Mouse (Mus musculus) gastrocnemius, postnatal 4 days (tissue): Measurements from ENCODE around the gene Chad. TPM values are rescaled to one million over a fixed set of nuclear protein-coding genes. Genes with fewer than 3 reads are reported as not detected.

Source experiments
- DNase-seq, 2 experiments: peaks; one replicate each; pipeline ENCODE4 v3.0.0; 2021 to 2022; ENCODE audit warnings: low spot score in 2 of 2, mixed read lengths in 2 of 2
- total RNA-seq, 2 experiments: library from RNA; stranded (reverse); gene quantifications; 2 replicates each; pipeline ENCODE4 v1.2.3; 2021

Chad gene
- total RNA-seq, 2 experiments from 2014 or later = 1.5 to 2.8 TPM

DNA sequence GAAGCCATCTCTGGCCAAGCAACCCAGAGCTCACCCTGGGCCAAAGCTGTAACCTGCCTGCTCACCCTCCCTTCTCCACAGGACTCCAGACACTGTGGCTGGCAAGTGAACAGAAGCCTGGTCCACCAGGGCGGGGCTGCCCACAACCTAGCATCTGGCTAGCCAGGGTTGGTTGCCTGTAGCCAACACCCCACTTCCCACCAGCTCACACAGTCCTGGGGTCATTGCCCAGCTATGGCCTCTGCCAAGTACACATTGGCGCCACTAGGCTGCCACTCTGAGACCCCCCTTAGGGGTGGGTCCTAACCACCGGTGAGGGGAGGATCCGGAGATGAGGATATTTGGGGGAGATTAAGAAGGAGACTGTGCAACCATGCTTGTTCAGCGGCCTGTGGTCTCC lies 1.0 kb upstream of the Chad start:
- no peak for DNase-seq

DNA sequence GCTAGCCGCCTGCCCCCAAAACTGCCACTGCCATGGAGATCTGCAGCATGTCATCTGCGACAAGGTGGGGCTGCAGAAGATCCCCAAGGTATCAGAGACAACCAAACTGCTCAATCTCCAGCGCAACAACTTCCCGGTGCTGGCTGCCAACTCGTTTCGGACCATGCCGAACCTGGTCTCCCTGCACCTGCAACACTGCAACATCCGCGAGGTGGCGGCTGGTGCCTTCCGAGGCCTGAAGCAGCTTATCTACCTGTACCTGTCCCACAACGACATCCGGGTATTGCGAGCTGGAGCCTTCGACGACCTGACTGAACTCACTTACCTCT lies 268 bp downstream of the Chad start:
- no peak for DNase-seq

DNA sequence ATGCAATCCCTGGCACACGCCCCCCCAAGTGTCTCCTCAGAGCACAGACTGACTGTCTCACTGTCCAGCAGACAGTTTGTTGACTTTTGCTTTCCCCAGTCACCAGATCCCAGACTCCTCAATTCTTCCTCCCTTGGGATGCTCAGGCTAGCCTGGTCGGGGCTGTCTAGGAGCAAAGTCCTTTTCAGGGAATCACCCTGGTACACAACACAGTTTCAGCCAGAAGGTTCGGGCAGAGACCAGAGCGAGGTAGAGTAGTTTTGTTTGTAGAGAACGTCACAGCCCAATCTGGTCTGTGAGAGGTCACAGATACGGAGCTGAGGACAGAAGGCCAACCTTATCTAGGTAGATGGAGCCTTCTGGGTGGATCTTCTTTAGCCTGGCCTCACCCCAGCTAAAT lies 1.7 kb downstream of the Chad start:
- no peak for DNase-seq

DNA sequence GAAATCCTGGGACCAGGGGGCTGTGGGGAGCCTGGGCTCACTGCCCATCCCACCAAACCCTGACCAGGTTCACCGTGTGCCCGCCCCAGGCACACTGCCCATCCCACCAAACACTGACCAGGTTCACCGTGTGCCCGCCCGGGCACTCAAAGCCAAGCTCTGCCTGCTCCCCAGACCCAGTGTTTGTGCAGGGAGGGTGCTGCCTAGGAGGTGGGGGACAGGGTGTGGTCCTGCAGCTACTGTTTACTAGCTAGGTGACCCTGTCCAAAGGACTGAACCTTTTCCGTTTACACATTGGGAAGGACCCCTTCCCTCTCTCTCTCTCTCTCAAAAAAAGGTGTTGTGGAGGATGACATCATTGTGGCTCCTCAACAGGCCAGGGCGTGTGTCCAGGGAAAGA lies 2.5 kb downstream of the Chad start:
- DNase-seq = no peak

DNA sequence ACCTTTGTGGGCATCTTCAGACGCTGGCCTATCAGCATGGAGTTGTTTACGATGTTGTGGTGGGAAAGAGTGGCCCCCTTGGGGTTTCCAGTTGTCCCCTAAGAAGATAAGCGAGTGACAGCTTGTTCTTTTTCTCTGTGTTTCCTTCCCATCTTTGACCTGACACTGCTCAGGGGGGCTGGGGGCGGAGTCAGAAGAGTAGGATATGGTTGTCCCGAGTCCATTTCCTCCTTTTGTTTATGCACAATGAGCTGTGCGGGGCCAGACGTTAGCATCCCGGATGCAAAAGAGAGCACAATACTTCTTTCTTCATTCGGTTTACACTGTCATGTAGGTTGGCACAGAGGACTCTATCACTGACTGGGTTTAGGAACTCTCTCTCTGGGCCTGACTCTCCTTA lies 5.8 kb downstream of the Chad start:
- DNase-seq = no peak

DNA sequence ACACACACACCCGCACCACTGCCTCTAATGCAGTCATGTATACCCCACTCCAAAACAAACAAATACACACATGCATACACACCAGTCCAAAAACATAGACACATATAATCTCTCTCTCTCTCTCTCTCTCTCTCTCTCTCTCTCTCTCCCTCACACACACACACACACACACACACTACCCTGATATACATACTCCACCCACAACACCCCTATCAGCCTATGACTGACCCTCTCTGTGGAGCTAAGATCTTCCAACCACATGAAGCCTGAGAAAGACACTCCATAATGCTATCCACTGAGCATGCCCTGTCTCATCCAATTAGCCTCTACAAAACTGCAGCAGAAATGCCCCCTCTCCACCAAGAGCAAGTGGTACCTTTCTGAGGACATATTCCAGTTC lies 7.0 kb downstream of the Chad start:
- DNase-seq = no peak

DNA sequence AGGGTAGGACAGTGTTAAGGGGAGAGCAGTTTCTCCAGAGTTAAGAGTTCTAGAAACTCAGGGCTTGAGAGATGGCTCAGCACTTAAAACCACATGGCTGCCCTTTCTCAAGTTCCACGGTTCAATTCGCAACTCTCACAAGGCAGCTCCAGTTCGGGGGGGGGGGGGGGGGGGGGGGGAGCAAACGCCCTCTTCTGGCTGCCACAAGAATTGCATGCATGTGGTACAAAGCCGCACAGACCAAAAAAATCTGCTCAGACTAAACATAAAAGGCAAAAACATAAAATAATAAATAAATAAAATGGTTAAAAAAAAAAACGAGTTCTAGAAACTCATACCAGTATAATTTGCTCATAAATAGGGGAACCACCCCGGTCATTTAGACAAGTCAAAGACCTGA lies 9.7 kb downstream of the Chad start:
- no peak for DNase-seq

DNA sequence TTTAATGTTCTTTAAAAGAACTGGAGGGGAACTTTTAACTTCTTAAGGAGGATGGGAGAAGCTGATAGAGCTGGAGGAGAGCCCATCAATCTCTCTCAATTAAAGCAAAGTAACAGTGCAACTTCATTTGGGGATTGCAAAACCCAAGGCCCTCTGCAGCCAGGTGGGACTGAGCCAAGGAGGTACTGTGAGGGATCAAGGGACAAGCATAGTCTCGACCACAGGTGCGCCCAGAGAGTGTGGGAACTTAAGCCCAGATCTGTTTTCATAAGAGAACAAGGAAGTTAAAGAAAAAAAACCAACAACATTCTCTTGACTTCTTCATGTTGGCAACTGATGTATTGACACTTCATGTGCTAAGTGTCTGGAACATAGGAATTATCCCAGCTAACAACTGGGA lies 10.2 kb downstream of the Chad start:
- DNase-seq = no peak

DNA sequence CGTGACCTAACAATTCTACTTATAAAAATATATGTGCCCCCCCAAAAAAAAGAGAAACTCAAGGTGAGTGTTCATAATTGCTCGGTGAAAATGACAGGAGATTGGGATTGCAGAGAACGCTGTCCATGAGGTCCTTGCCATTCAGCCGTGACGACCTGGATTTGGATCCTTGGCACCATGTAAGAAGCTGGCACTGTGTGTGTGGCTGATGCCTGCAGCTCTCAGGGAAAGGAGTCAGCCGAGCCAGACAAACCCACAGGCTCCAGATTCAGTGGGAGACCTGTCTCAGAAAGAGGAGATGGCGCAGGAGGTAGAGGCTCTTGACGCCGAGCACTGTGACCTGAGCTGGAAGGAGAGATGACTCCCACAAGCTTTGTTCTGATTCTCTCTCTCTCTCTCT lies 11.5 kb downstream of the Chad start:
- no peak for DNase-seq

DNA sequence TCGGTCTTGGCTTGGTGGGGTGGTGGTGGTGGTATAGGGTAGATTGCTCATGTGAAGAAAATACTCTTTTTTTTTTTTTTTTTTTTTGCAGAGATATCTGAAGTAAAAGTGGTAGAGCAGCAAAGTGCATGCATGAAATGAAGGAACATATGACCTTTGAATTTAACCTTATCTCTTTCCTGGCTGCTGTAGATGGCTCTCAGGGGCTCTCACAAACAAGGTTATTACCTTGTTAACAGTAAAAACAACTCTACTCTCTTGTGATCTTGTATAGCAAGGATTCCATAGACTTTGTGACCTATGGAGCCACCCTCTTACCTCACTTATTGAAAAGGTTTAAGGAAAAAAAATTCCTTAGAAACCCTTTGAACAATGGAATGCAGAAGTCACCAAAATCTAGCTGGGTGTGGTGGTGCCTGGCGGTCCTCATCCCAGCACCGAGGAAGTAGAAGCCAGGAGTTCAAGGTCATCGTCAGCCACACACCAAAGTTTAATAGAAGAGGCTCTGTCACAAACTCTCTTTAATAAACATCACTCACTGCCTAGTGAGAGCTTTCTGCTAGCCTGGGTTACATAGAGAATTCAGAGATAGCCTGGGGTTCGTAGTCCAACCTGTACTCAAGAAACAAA lies 15.4 kb downstream of the Chad start:
- DNase-seq = no peak

DNA sequence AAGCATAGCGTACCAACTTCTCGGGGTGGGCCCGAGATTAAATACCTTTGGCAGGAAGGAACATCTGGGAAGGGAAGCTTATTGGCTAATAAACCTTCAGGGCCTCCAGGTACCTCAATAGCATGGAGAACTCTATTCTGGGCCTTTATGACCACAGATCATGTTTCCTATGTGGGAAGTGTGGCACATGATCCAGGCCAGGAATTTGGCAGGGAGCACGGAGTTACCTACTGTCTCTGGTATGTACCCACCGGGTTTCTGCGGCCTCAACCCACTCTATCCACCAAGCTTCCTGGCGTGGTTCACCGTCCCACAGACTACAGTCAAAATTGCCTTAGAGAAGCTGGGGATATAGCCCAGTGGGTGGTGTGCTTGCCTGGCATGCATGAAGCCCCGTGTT lies 20.2 kb downstream of the Chad start:
- DNase-seq = no peak

DNA sequence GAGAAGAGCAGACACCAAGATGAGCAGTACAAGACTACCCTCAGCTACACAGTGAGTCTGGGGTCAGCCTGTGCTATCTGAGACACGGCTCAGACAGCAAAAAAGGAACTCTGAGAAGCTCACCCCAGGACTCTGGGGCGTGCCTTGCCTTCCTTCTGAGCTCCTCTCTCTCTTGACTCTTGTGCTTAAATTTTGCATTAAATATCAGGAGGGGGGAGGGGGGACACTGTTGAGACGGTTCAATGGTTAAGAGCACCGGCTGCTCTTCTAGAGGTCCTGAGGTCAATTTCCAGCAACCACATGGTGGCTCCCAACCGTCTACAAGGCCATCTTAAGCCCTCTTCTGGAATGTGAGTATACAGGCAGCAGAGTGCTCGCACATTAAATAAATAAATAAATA lies 22.7 kb downstream of the Chad start:
- DNase-seq = no peak

DNA sequence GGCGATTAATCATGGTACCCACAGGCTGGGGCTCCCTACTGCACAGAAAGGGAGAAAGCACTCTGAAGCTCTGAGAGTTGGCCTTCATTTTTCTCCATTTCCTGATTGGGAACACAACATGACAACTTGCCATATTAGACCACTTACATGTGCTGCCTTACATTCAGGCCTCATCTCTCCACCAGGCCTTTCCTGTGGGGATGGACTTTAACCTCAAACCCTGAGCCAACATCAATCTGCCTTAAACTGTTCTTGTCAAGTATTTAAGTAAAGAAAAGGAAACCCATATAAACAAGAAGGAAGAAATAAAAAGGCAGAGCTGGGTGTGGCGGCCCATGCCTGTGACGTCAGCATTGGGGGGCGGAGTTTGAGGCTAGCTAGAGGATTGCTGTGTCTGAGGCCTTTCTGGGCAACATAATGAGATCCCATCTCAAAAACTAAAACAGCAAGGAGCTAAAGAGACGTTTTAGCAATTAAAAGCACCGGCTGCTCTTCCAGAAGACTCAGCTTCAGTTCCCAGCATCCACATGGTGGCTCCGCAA lies 31.5 kb downstream of the Chad start:
- DNase-seq = no peak

DNA sequence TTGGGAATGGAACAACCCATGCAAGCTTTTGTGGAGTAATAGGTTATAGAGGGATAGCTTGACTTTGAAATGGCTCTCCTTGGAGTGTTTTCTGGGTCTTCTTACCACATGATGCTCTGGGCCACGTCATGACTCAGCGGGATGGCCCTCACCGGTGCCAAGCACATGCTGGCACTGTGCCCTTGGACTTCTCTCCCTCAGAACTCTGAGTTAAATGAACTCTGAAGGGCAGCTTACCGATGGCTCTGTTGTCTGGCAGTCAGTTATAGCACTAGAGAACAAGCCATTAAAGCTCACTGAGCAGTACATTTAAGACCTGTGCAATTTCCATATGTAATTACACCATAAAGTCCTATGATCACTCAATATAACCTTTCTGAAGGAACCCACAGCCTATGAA lies 32.5 kb downstream of the Chad start:
- DNase-seq = no peak

DNA sequence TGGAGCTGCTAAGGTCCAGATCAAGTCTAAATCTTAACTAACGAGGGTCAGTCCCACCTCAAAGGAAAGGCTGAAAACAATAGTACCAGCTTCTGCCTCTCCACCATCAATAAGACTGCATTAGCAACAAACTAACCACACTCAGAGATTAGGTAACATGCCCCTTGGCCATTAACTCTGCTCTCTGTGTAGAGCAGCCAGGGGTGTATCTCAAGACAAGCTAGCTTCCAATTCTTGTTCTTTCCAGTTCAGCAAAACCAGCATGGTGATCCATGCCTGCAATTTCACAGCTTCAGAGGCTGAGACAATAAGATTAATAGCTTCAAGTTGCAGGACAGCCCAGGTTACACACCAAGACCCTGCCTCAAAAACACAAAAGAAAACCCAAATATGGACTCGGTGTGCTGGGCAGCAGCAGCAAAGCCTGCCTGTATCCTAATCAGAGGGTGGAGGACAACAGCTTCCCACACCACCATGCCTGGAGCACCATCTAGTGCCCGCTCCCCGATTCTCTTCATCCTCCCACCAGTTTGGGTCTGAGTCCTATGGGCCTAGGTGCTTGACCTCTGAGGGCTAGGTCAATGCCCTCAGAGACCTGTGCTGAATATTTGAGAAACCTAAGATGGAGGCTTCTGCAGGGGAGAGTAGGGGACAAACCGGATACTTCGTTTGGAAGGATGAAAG lies 33.7 kb downstream of the Chad start:
- DNase-seq = no peak

DNA sequence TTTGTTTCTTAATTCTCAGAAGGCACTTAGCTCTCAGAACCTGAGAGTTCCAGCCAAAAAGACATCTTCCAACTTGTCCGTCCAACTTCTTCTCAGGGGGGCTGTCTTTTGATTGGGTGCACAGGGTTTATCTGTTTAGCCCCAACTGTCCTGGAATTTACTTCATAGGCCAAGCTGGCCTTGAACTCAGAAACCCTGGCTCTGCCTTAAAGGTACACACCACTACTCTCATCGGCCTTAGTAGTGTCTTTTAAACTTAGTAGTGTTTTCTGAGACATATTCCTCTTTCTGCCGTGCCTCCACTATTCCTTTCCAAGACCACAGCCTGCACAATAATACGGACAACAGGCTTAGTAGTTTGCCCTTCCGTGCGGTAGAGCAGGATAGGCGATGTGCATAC lies 35.6 kb downstream of the Chad start:
- no peak for DNase-seq

DNA sequence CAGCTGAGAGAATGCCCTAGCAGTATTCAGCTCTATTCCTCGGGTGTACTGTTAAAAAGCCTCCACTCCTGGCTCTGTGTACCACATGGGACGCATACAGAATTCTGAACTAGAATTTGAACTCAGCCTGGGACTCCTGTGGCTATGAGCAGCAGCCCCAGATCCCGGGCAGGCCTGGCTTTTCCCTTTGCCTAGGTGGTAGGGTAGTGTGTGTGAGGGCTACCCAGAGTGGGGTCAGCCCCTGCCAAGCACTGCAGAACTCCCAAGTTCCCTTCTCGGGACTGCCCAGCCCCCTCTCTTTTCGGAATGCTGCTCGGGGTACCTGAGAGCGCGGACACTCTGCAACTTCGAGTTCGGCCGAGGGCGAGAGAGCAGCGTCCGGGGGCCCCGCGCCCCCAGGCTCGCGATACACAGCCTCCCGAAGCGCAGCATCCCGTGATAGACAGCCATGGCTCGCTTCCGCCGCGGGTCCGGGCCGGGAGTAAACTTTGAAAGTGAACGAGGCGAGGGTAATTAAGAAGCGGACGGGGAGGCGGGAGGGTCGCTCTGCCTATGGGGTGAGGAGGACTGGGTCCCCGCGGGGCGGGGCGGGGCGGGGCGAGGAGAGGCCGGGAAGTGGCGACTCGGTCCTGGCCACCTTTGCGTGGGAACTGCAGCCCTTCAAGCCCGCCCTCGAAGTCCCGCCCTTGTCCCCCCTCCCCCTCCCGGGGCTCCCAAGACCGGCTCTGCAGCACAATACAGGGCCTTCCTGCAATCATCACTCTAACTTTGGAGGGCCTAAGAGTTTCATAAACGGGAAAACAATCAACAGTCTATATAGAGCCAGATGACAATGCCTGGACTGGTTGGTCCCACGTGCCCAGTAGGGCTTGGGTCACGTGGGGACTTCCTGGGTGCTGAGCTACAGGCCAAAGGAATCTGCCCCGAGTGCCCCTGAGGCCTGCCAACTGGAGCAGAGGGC lies 36.8 kb downstream of the Chad start, which contains the start of gene Acsf2:
Gene Acsf2 (minus strand): TSS at position 551 of the 961 bp plus-strand sequence.
- peak; percentile 80 to 86 for DNase-seq

DNA sequence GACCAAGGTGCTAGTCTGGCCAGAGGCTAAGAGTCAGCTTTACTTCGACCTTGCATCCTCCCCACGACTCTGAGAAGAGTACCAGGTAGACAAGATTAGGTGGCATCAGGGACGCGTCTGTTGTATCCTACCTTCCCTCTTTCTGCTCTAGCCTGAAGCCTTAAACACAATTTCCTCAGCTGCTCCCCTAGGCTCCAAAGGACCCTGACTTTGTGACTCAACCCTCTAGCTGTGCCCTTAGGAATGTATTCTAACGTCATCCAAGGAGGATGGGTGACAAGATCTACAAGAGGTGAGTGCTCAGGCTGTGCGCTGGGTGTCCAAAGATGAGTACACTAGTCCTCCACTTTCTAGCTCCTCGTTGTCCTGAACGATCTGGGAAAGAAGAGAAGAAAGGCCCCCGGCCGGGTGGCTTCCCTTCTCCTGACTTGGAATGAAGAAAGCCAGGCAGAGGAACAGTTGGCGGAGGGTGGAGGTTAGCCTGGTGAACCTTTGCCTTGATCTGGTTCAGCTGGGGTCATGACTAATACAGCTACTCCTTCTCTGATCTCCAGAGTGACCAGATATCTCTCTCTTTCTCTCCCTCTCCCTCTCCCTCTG lies 37.6 kb downstream of the Chad start:
- no peak for DNase-seq

DNA sequence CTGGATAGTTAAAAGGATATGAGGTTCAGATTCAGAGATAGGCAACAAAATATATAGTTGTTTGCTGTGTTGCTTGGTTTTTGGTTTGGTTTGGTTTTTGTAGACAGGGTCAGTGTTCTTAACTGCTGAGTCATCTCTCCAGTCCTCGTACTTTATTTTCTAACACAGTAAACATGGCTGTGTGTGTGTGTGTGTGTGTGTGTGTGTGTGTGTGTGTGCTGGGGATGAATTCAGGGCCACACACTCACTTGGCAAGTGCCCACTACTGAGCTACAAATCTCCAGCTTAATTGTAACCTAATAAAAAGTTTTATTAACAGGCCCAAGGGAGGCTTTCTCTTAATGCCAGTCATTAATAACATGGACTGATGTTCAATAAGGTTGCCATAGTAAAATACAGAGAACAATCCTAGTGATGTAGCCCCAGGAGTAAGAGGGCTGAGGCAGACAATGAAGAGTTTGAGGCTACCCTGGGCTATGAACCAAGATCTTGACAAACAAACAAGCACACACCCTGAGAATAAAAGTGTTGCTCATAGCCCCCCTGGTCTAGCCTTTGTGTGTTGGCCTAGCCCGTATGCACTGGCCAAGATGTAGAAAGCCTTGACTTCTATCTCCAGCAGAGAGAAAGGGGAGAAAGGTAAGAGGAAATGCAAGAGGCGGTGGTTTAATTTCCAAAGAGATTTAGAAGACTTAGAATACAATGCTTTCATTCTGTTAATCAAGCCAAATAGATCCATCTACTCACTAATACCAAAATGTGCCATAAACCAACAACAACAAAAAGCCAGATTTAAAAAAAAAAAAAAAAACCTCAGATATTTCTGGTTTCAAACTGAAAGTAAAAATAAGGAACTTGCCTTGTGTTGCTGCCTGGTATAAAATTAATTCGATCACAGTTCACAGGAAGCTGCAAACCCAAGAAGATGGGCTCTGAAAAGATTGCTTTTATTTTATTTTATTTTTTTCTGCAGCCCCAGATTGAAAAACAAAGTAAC lies 46.2 kb downstream of the Chad start:
- DNase-seq = no peak

DNA sequence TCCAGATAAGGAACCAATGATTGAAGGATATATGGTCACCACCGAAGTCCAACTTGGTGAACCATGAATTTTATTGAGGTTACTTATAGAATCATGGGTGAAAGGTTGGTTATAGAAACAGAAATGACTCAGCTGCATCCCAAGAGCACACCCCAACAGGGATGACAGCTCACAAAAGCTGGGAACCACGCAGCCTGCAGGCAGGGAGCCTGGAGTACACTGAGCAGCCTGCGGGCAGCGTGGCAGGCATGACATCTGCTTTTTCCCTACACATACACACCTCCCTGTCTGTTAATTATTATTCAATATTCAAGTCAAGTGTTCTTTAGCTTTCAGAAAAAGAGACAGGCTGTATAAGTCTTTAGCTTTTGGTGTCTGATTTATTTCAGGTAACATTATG lies 49.8 kb downstream of the Chad start:
- no peak for DNase-seq
